ENCODE assay signal across 11 mouse cellular contexts in genomic region chr6:135136439-135137161, GRCm38 (mm10). TPM values are rescaled to one million over a fixed set of nuclear protein-coding genes. Genes with fewer than 3 reads are reported as not detected.
DNase-seq lines count a peak whose midpoint lies in the region; ATAC-seq and TF ChIP-seq lines count a peak whose summit lies in the region.
"Had no signal": no experiment of that assay in that cellular context is flagged by ENCODE, and none has a peak within 500 bp of the region (broad histone marks: within the 10 kb centered on the region; RNA-seq: fewer than 3 reads in every experiment).

No protein-coding gene starts in this region.

- peak; percentile 60 for DNase-seq in hindbrain, embryonic 10.5 days (ENCODE audit: low spot score)
- peak; percentile 70 for DNase-seq in embryonic facial prominence, embryonic 10.5 days (ENCODE audit: low spot score)
- DNase-seq in heart, postnatal 4 days: peak; percentile 38
- DNase-seq in right cerebral cortex, adult 2 months (ENCODE audit: low spot score in 2 of 2): no peak
- no peak for DNase-seq in ovary, postnatal 36 days (ENCODE audit: low spot score)
- no peak for DNase-seq in layer of hippocampus, postnatal 10 days (ENCODE audit: low spot score in 2 of 2)

- no peak for ATAC-seq in hindbrain, embryonic 13.5 days (ENCODE audit: low FRiP score)

- H3K36me3 ChIP-seq in hindbrain, embryonic 10.5 days: no peaks in the 10 kb centered on the region
- no peaks in the 10 kb centered on the region for H3K36me3 ChIP-seq in hindbrain, embryonic 13.5 days
- no peaks in the 10 kb centered on the region for H3K36me3 ChIP-seq in E14TG2a.4 (ENCODE audit: insufficient read depth, low read length)
- no peaks in the 10 kb centered on the region for H3K36me3 ChIP-seq in embryonic facial prominence, embryonic 10.5 days (replicated peaks)
- H3K36me3 ChIP-seq: neural tube, embryonic 12.5 days had no signal

- 33% methylated on average over 11 of the region's 11 CpGs for WGBS in hindbrain, embryonic 10.5 days
- 35% methylated on average over 11 of the region's 11 CpGs for WGBS in hindbrain, embryonic 13.5 days
- 26% methylated on average over 11 of the region's 11 CpGs for WGBS in embryonic facial prominence, embryonic 10.5 days

- H3K4me2 ChIP-seq in hindbrain, embryonic 13.5 days: no peak overlapping the region
- H3K4me2 ChIP-seq: neural tube, embryonic 12.5 days had no signal

- no peaks in the 10 kb centered on the region for H3K27me3 ChIP-seq in hindbrain, embryonic 10.5 days (ENCODE audit: insufficient read depth, poor library complexity, severe bottlenecking)
- H3K27me3 ChIP-seq in hindbrain, embryonic 13.5 days: 0 out of 2 replicates have a peak, but pooled peaks cover 2% of the 10 kb centered on the region
- no peaks in the 10 kb centered on the region for H3K27me3 ChIP-seq in E14TG2a.4 (ENCODE audit: insufficient read depth, low read length)
- H3K27me3 ChIP-seq in embryonic facial prominence, embryonic 10.5 days (replicated peaks; ENCODE audit: low read depth, poor library complexity, severe bottlenecking): no peaks in the 10 kb centered on the region
- H3K27me3 ChIP-seq: neural tube, embryonic 12.5 days had no signal

- TF ChIP-seq CTCF in E14TG2a.4 (conservative IDR thresholded peaks at IDR 0.05; ENCODE audit: low read length): no peak

- H3K4me1 ChIP-seq in hindbrain, embryonic 10.5 days (replicated peaks): peaks cover 29% of the 10 kb centered on the region
- H3K4me1 ChIP-seq in hindbrain, embryonic 13.5 days (replicated peaks): peaks cover 18% of the 10 kb centered on the region
- peaks cover 34% of the 10 kb centered on the region for H3K4me1 ChIP-seq in E14TG2a.4 (replicated peaks; ENCODE audit: low read depth, low read length)
- peaks cover 24% of the 10 kb centered on the region for H3K4me1 ChIP-seq in embryonic facial prominence, embryonic 10.5 days

- H3K9me3 ChIP-seq in hindbrain, embryonic 10.5 days: no peaks in the 10 kb centered on the region
- no peaks in the 10 kb centered on the region for H3K9me3 ChIP-seq in hindbrain, embryonic 13.5 days
- H3K9me3 ChIP-seq in E14TG2a.4 (ENCODE audit: low read length): no peaks in the 10 kb centered on the region
- no peaks in the 10 kb centered on the region for H3K9me3 ChIP-seq in embryonic facial prominence, embryonic 10.5 days
- H3K9me3 ChIP-seq: neural tube, embryonic 12.5 days had no signal

- peak overlapping the region; percentile 73 for H3K27ac ChIP-seq in hindbrain, embryonic 10.5 days
- no peak overlapping the region for H3K27ac ChIP-seq in hindbrain, embryonic 13.5 days
- H3K27ac ChIP-seq in embryonic facial prominence, embryonic 10.5 days (replicated peaks): peak overlapping the region; percentile 65
- H3K27ac ChIP-seq: neural tube, embryonic 12.5 days had no signal

- no peak overlapping the region for H3K9ac ChIP-seq in hindbrain, embryonic 13.5 days
- H3K9ac ChIP-seq: neural tube, embryonic 12.5 days had no signal

- no peak overlapping the region for H3K4me3 ChIP-seq in hindbrain, embryonic 10.5 days
- H3K4me3 ChIP-seq in hindbrain, embryonic 13.5 days: no peak overlapping the region
- peak overlapping the region; percentile 29; the same call in 1 of the 2 replicates for H3K4me3 ChIP-seq in E14TG2a.4 (replicated peaks; ENCODE audit: low read length)
- peak overlapping the region; percentile 25; the same call in 1 of the 2 replicates for H3K4me3 ChIP-seq in embryonic facial prominence, embryonic 10.5 days
- H3K4me3 ChIP-seq: neural tube, embryonic 12.5 days had no signal

RNA-seq across cellular contexts. Expression of gene Gprc5d, which starts 18.5 kb away (rescaled TPM):
- not detected in 2 replicates for polyA plus RNA-seq in hindbrain, embryonic 10.5 days (2016; fragmentation: Nextera tagmentation; extraction: Ambion mirVana)
- not detected in 2 replicates for polyA plus RNA-seq in hindbrain, embryonic 13.5 days (2015; fragmentation: Nextera tagmentation; extraction: Ambion mirVana)
- polyA plus RNA-seq in embryonic facial prominence, embryonic 10.5 days (2016; fragmentation: Nextera tagmentation; extraction: Ambion mirVana): not detected in 2 replicates
- total RNA-seq in heart, postnatal 4 days (2021): under 1 TPM in 1 of 2 experiments, not detected in 1; 0.26 TPM
- total RNA-seq in layer of hippocampus, postnatal 10 days (2021): not detected
- total RNA-seq: gastrocnemius, postnatal 4 days; left cerebral cortex, postnatal 36 days had no signal
- polyA plus RNA-seq: neural tube, embryonic 12.5 days had no signal

Comparison
In these comparisons a context has a peak if more than half of its experiments do, and no peak if none do; other contexts are left out.
1. DNase-seq: peak in hindbrain, embryonic 10.5 days (single experiment), embryonic facial prominence, embryonic 10.5 days (single experiment) and heart, postnatal 4 days (single experiment); none in right cerebral cortex, adult 2 months (0 of 2), ovary, postnatal 36 days (single experiment) and layer of hippocampus, postnatal 10 days (0 of 2).
2. H3K4me3 ChIP-seq: peak in E14TG2a.4 (single experiment) and embryonic facial prominence, embryonic 10.5 days (single experiment); none in hindbrain, embryonic 10.5 days (single experiment) and hindbrain, embryonic 13.5 days (single experiment).